Mouse (Mus musculus) yolk sac, embryonic 10.5 days (tissue): ENCODE results near the gene Tnfsf9.

Experiments
- DNase-seq: peaks from one replicate; pipeline ENCODE4 v3.0.0-alpha.2; 2017; ENCODE audit warnings: low spot score

Gene Tnfsf9

DNA sequence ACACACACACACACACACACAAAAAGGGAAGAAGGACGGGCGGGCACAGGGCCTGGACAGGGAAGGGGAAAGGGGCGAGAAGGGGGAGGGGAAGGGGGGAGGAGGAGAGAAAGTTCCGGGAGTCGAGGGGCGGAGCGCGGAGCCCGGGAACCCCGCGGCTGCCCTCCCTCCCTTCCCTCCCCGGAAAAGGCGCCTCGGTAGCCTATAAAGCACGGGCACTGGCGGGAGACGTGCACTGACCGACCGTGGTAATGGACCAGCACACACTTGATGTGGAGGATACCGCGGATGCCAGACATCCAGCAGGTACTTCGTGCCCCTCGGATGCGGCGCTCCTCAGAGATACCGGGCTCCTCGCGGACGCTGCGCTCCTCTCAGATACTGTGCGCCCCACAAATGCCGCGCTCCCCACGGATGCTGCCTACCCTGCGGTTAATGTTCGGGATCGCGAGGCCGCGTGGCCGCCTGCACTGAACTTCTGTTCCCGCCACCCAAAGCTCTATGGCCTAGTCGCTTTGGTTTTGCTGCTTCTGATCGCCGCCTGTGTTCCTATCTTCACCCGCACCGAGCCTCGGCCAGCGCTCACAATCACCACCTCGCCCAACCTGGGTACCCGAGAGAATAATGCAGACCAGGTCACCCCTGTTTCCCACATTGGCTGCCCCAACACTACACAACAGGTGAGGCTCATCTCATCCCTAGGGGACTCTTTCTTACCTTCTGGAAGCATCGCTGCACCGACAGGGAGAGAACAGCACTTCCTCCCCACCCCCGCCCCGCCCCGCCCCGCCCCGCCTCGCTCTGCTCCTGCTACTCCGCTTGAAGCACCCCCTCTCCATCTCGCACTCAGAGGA lies at the start of gene Tnfsf9:
Tnfsf9 (plus strand) TSS at position 145 of the 854 bp plus-strand sequence.
- DNase-seq, result peak; percentile 49

- no peak for DNase-seq
These were observed 48.9 kb upstream of the Tnfsf9 start for GRCm38 (mm10) chr17:57056246-57056645.

DNA sequence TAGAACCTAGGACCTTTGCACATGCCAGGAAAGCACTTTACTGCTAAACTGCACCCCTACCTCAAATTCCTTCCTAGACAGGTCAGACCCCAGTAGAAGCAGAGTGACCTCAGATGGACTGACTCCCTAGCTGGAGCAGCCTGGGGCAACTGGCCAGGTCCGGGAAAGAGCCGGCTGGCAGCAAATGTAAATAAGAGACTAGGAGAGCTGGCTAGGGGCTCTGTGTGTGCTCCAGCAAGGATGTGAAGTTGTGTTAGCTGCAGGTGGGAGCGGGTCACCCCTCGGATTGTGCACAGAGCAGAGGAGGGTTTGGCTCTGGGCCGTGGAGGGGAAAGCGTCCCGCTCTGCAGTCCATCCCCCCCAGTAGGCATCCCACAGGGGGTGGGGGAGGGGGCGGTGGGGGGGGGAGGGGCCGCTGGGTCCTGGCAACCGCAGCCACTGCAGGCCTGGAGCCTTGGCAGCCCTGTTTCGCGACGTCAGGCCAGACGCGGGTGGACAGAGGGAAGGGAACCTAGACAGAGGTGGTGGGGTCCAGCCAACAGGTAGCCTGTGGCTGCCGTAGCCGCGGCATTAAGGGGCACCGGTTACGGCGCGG lies 46.1 kb upstream of the Tnfsf9 start, which contains the start of gene Crb3:
Crb3 (plus strand) TSS at position 215 of the 595 bp plus-strand sequence.
- peak; percentile 34 for DNase-seq

- peak; percentile 90 for DNase-seq
These were observed 45.6 kb upstream of the Tnfsf9 start, which contains the start of gene Slc25a23 for GRCm38 (mm10) chr17:57059486-57059977. Gene Slc25a23, minus strand, starts transcription at chr17:57059863.

DNA sequence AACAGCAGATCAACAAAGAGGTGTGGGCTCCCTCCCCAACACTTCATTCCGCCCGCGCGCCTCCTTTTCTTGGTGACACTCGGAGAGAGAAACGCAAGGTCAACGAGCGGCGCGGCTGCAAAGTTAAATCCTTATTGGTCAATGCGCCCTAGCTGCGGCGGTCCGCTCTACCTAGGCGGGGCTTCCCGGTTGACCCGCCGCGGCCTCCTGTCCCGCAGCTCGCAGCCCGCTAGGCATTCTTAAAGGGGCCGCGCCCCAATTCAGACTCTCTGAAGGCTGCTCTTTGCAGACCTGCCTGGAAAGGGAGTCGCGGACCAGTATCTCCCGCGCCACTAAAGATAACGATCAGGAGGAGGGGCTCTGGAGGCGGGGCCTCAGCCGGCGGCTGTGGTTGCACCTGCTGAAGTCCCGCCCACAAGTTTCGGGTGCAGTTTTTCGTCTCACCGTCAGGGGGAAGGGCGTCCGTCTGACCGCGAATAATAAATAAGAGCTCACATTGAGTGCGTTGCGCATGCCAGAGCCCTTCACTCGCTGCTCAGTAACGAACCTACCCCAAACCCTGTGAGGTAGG lies 44.8 kb upstream of the Tnfsf9 start:
- peak; percentile 96 for DNase-seq

GRCm38 (mm10) chr17:57061069-57061468 lies 44.1 kb upstream of the Tnfsf9 start:
- peak; percentile 19 for DNase-seq

DNA sequence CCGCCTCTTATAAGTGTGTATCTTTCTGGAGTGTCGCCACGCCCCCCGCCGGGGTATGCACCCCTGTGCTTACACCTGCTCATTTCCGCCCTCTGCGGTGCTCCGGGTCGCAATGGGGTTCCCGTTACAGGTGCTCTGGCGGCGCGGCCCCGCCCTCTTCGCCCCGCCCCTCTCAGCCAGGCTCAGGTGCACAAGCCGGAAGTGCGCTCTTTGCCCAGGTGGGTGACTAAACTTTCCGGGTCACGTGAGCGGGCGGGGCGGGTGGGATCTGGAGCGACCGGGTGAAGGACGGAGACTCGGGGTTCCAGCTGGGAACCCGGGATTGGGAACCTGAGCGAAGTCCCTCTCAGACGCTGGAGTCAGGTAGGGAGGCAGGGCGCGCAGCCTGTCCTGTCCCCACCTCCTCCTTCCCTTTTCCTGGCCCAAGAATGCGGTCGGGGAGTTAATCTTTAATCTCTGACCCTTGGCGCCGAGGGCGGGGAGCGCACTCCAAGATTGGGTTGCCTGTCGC lies 43.1 kb upstream of the Tnfsf9 start:
- DNase-seq, result peak; percentile 90

DNA sequence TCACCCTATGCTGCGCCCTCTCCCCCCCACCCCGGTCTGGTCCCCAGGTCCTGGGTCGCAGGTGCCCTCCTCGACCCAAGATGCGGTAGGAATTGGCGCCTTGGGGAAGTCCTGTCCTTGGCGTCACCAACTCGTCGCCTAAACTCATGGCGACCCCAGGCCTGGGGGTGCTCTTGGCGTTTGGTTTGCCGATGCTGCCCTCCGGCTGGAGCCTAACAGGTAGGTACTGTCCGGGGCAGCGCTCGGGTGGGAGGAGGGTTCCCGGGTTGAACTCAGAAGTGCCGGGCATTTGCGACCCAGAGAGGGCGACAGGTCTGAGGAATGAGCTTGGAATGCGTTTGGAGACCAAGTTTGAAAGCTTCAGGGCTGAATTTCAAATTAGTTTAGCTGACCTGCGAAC lies 42.6 kb upstream of the Tnfsf9 start:
- no peak for DNase-seq

DNA sequence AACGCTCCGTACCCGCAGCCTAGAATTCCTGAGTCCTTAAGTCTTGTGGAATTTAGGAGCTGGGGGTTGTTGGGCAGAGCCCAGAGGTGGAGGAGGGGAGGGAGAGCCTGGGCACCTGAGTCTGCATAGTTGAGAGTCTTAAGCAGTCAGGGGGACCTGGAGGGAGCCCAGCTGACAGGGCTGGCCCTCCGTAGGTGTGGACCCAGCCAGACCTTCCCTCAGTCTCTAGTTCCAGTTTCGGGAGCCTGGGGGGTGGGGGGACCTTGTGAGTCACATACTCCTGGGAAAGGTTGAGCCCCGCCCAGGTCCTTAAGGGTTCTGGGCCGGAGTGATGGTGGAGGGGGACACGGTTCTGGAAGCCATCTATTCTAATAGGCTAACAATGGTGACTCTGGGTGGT lies 42.1 kb upstream of the Tnfsf9 start:
- DNase-seq, result peak; percentile 22

DNA sequence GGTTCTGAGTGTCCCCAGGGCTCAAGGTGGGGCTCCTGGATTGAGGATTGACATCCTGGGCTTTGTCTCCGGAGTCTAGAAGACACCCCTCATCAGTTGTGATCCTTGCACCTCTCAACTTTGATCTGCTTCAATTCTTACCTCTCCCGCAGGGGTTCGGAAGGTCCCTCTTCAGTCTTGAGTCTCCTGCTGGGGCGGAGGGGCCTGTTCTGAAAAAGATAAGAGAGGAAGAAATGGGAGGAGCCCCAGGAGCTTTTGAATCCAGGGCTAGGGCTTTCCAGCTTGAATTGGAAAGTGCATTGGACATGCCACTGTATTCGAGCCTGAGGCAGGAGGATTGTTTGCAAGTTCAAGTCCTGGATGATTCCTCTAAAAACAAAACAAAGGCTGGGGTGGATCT lies 38.2 kb upstream of the Tnfsf9 start:
- DNase-seq, result no peak

- no peak for DNase-seq
These were observed 34.9 kb upstream of the Tnfsf9 start for GRCm38 (mm10) chr17:57070272-57070671.

GRCm38 (mm10) chr17:57070699-57071098 lies 34.4 kb upstream of the Tnfsf9 start:
- peak; percentile 50 for DNase-seq

GRCm38 (mm10) chr17:57076916-57077315 lies 28.2 kb upstream of the Tnfsf9 start:
- no peak for DNase-seq

- no peak for DNase-seq
These were observed 26.8 kb upstream of the Tnfsf9 start, which contains the start of gene Dennd1c for GRCm38 (mm10) chr17:57078336-57078735. Gene Dennd1c, minus strand, starts transcription at chr17:57078514.

- DNase-seq, result no peak
These were observed 25.2 kb upstream of the Tnfsf9 start for GRCm38 (mm10) chr17:57079919-57080318.

GRCm38 (mm10) chr17:57081234-57081842 lies 23.8 kb upstream of the Tnfsf9 start:
- no peak for DNase-seq

DNA sequence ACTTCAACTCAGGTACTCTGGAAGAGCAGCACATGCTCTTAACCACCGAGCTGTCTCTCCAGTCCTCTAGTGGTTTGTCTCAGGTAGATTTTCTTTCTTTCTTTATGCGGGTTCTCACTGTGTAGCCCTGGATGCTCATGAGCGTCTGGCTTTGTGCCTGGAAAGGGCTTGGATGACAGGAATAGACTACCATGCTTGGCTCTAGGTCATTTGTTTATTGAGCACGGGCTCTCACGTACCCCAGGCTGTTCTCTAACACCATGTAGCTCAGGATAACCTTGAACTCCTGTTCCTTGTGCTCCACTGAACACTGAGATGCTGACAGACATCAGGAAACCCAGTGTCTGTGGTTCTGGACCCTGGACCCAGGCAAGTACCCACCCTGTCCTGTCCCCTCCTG lies 22.6 kb upstream of the Tnfsf9 start:
- DNase-seq, result no peak

DNA sequence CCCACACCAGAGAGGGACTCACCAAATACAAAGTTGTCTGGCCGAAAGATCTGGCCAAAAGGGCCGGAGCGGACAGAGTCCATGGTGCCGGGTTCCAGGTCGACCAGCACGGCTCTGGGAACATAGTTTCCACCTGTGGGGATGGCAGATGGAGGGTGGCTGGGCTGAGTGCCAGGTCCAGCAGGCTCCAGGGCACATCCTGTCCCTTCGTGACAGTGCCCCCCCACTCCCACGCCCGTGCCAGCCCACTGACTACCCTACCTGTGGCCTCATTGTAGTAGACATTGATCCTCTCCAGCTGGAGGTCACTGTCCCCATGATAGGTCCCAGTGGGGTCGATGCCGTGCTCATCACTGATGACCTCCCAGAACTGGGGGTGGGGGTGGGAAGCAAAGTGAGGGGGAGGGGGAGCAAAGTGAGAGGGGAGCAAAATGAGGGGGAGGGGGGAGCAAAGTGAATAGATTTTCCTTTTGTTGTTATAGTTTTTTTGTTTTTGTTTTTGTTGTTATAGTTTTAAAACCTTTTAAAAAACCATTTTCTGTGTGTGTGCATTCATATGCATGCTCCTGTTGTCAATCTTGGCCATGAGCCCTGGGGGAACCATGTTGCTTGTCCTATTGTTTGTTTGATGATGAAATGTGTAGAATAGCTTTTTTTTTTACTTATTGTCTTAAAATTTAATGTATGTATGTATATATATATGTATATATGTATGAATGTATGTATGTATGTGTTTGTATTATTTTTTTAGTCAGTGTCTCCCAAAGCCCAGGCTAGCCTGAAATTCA lies 19.0 kb upstream of the Tnfsf9 start:
- no peak for DNase-seq

DNA sequence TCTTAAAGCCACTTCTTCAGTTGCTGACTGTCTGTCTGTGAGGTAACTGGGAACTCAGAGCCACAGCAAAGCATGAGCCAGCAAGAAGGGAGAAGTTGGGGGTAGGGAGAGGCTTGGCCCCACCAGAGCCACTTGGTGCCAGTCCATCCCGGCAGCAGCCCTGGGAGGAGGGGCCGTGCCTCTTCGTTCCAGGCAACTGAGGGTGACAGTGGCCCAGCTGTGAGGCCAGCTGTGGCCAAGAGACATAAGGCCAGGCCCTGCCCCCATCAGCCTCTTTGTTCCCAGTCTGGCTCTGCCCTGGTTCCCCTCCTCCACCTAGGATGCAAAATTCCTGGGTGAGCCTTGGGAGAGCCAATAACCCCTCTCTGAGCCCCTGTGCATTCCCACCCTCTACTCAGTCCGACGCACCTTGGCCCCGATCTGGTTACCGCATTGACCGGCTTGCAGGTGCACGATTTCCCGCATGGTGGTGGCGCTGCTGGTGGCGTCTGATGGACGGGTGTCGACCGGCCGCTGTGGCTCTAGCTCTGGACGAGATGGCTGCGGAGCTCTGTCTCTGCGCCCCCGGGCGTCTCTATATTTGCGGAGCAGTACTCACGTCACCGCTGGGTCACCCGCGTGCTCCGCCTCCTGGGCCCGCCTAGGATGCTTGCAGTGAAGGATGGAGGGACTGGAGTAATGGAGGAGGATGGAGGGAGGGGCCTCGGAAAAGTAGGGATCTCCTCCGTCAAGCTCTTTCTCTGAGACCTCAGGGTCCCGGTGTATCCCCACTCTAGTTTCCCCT lies 17.9 kb upstream of the Tnfsf9 start, which contains the start of gene Tubb4a:
Tubb4a (minus strand) TSS at position 734 of the 784 bp plus-strand sequence.
- no peak for DNase-seq

- DNase-seq, result no peak
These were observed 10.9 kb upstream of the Tnfsf9 start for GRCm38 (mm10) chr17:57094222-57094621.
